Mouse (Mus musculus): ENCODE data around the gene Skap2. TPM values are rescaled to one million over a fixed set of nuclear protein-coding genes. Genes with fewer than 3 reads are reported as not detected.

The Skap2 gene
- polyA plus RNA-seq, 1 experiment from 2014 or later = 10.6 TPM

GRCm38 (mm10) chr6:51860300-51860699 is 152.0 kb downstream of the Skap2 start:
- no peaks in the 10 kb centered on the region for H3K9me3 ChIP-seq
- H3K4me3 ChIP-seq = no peak overlapping the region
- H3K4me1 ChIP-seq = 0 out of 2 replicates have a peak, but pooled peaks cover 6% of the 10 kb centered on the region
- H3K36me3 ChIP-seq = no peaks in the 10 kb centered on the region
- 0 out of 2 replicates have a peak overlapping the region, but pooled peaks have one; percentile 36 for H3K9ac ChIP-seq
- H3K27ac ChIP-seq = no peak overlapping the region
- peaks cover 17% of the 10 kb centered on the region; the same call in 1 of the 2 replicates for H3K27me3 ChIP-seq
- no peak for ATAC-seq (ENCODE audit: insufficient number of reproducible peaks, insufficient read depth, low FRiP score, low TSS enrichment, low read depth)
- WGBS = 6% methylated on average over 8 of the region's 8 CpGs
- H3K4me2 ChIP-seq = peak overlapping the region; percentile 33; the same call in 1 of the 2 replicates

GRCm38 (mm10) chr6:51857821-51858220 is 154.5 kb downstream of the Skap2 start:
- ATAC-seq (ENCODE audit: insufficient number of reproducible peaks, insufficient read depth, low FRiP score, low TSS enrichment, low read depth) = 0 out of 2 replicates have a peak, but pooled peaks have one; percentile 76
- H3K4me2 ChIP-seq = peak overlapping the region; percentile 30
- H3K27ac ChIP-seq = no peak overlapping the region
- no peak overlapping the region for H3K9ac ChIP-seq
- H3K4me1 ChIP-seq = 0 out of 2 replicates have a peak, but pooled peaks cover 6% of the 10 kb centered on the region
- no peak overlapping the region for H3K4me3 ChIP-seq
- WGBS = under 1% methylated on average over 11 of the region's 11 CpGs
- no peaks in the 10 kb centered on the region for H3K9me3 ChIP-seq
- no peaks in the 10 kb centered on the region for H3K36me3 ChIP-seq
- H3K27me3 ChIP-seq = peaks cover 20% of the 10 kb centered on the region

GRCm38 (mm10) chr6:51853291-51853690 is 159.1 kb downstream of the Skap2 start:
- no peak overlapping the region for H3K27ac ChIP-seq
- no peaks in the 10 kb centered on the region for H3K9me3 ChIP-seq
- WGBS = 69% methylated on average over 3 of the region's 3 CpGs
- no peaks in the 10 kb centered on the region for H3K36me3 ChIP-seq
- peaks cover 13% of the 10 kb centered on the region; the same call in 1 of the 2 replicates for H3K4me1 ChIP-seq
- H3K4me3 ChIP-seq = no peak overlapping the region
- peaks cover 30% of the 10 kb centered on the region for H3K27me3 ChIP-seq
- H3K4me2 ChIP-seq = no peak overlapping the region
- H3K9ac ChIP-seq = no peak overlapping the region
- ATAC-seq (ENCODE audit: insufficient number of reproducible peaks, insufficient read depth, low FRiP score, low TSS enrichment, low read depth) = no peak

- Histone ChIP-seq H3K27me3 (peaks cover 36% of the 10 kb centered on the region), H3K27ac (no peak overlapping the region), H3K4me2 (no peak overlapping the region), H3K4me1 (peaks cover 13% of the 10 kb centered on the region; the same call in 1 of the 2 replicates), H3K9me3 (no peaks in the 10 kb centered on the region), H3K36me3 (no peaks in the 10 kb centered on the region), H3K4me3 (no peak overlapping the region), H3K9ac (no peak overlapping the region)
- ATAC-seq (ENCODE audit: insufficient number of reproducible peaks, insufficient read depth, low FRiP score, low TSS enrichment, low read depth) = no peak
- 63% methylated on average over 4 of the region's 4 CpGs for WGBS
Measured at GRCm38 (mm10) chr6:51852643-51853042, 159.7 kb downstream of the Skap2 start.

GRCm38 (mm10) chr6:51851544-51851943 is 160.8 kb downstream of the Skap2 start:
- Histone ChIP-seq H3K4me2 (no peak overlapping the region), H3K4me3 (no peak overlapping the region), H3K36me3 (no peaks in the 10 kb centered on the region), H3K9me3 (no peaks in the 10 kb centered on the region), H3K27ac (no peak overlapping the region), H3K4me1 (peaks cover 13% of the 10 kb centered on the region; the same call in 1 of the 2 replicates), H3K9ac (no peak overlapping the region), H3K27me3 (peaks cover 47% of the 10 kb centered on the region)
- WGBS = 32% methylated on average over 7 of the region's 7 CpGs
- ATAC-seq (ENCODE audit: insufficient number of reproducible peaks, insufficient read depth, low FRiP score, low TSS enrichment, low read depth) = no peak

GRCm38 (mm10) chr6:51850030-51850817 is 162.1 kb downstream of the Skap2 start:
- 80% methylated on average over 13 of the region's 13 CpGs for WGBS
- Histone ChIP-seq H3K9me3 (no peaks in the 10 kb centered on the region), H3K36me3 (no peaks in the 10 kb centered on the region), H3K4me2 (no peak overlapping the region), H3K27me3 (peaks cover 55% of the 10 kb centered on the region), H3K4me1 (peaks cover 13% of the 10 kb centered on the region; the same call in 1 of the 2 replicates), H3K9ac (no peak overlapping the region), H3K27ac (no peak overlapping the region), H3K4me3 (no peak overlapping the region)
- no peak for ATAC-seq (ENCODE audit: insufficient number of reproducible peaks, insufficient read depth, low FRiP score, low TSS enrichment, low read depth)

- Histone ChIP-seq H3K4me1 (peaks cover 13% of the 10 kb centered on the region; the same call in 1 of the 2 replicates), H3K4me3 (no peak overlapping the region), H3K4me2 (peak overlapping the region; percentile 52; the same call in 1 of the 2 replicates), H3K27me3 (peaks cover 55% of the 10 kb centered on the region), H3K27ac (no peak overlapping the region), H3K9ac (no peak overlapping the region), H3K9me3 (no peaks in the 10 kb centered on the region), H3K36me3 (no peaks in the 10 kb centered on the region)
- whole genome bisulfite sequencing = 47% methylated on average over 10 of the region's 10 CpGs
- no peak for ATAC-seq (ENCODE audit: insufficient number of reproducible peaks, insufficient read depth, low FRiP score, low TSS enrichment, low read depth)
Measured at GRCm38 (mm10) chr6:51849561-51849960, 162.8 kb downstream of the Skap2 start.

- Histone ChIP-seq H3K36me3 (no peaks in the 10 kb centered on the region), H3K9me3 (no peaks in the 10 kb centered on the region), H3K9ac (no peak overlapping the region), H3K4me1 (0 out of 2 replicates have a peak, but pooled peaks cover 9% of the 10 kb centered on the region), H3K4me3 (no peak overlapping the region), H3K27me3 (peaks cover 31% of the 10 kb centered on the region), H3K4me2 (no peak overlapping the region), H3K27ac (no peak overlapping the region)
- 53% methylated on average over 11 of the region's 11 CpGs for WGBS
- no peak for ATAC-seq (ENCODE audit: insufficient number of reproducible peaks, insufficient read depth, low FRiP score, low TSS enrichment, low read depth)
Measured at GRCm38 (mm10) chr6:51844106-51844505, 168.2 kb downstream of the Skap2 start.

- Histone ChIP-seq H3K36me3 (no peaks in the 10 kb centered on the region), H3K27ac (no peak overlapping the region), H3K9ac (no peak overlapping the region), H3K4me2 (no peak overlapping the region), H3K4me3 (no peak overlapping the region), H3K27me3 (peaks cover 23% of the 10 kb centered on the region), H3K9me3 (no peaks in the 10 kb centered on the region), H3K4me1 (0 out of 2 replicates have a peak, but pooled peaks cover 4% of the 10 kb centered on the region)
- no peak for ATAC-seq (ENCODE audit: insufficient number of reproducible peaks, insufficient read depth, low FRiP score, low TSS enrichment, low read depth)
- 90% methylated on average over 9 of the region's 9 CpGs for WGBS
Measured at GRCm38 (mm10) chr6:51843081-51843480, 169.3 kb downstream of the Skap2 start.

GRCm38 (mm10) chr6:51838177-51838576 is 174.2 kb downstream of the Skap2 start:
- Histone ChIP-seq H3K4me3 (no peak overlapping the region), H3K27me3 (0 out of 2 replicates have a peak, but pooled peaks cover 3% of the 10 kb centered on the region), H3K4me1 (no peaks in the 10 kb centered on the region), H3K27ac (no peak overlapping the region), H3K9me3 (no peaks in the 10 kb centered on the region), H3K36me3 (no peaks in the 10 kb centered on the region), H3K4me2 (no peak overlapping the region), H3K9ac (no peak overlapping the region)
- 73% methylated on average over 3 of the region's 3 CpGs for WGBS
- no peak for ATAC-seq (ENCODE audit: insufficient number of reproducible peaks, insufficient read depth, low FRiP score, low TSS enrichment, low read depth)

- Histone ChIP-seq H3K27ac (no peak overlapping the region), H3K4me2 (no peak overlapping the region), H3K9ac (no peak overlapping the region), H3K4me1 (no peaks in the 10 kb centered on the region), H3K36me3 (no peaks in the 10 kb centered on the region), H3K9me3 (no peaks in the 10 kb centered on the region), H3K27me3 (0 out of 2 replicates have a peak, but pooled peaks cover 3% of the 10 kb centered on the region), H3K4me3 (no peak overlapping the region)
- WGBS = 55% methylated on average over 2 of the region's 2 CpGs
- no peak for ATAC-seq (ENCODE audit: insufficient number of reproducible peaks, insufficient read depth, low FRiP score, low TSS enrichment, low read depth)
Measured at GRCm38 (mm10) chr6:51833362-51833761, 179.0 kb downstream of the Skap2 start.

GRCm38 (mm10) chr6:51825621-51826021 is 186.7 kb downstream of the Skap2 start:
- Histone ChIP-seq H3K4me1 (no peaks in the 10 kb centered on the region), H3K27ac (no peak overlapping the region), H3K9me3 (no peaks in the 10 kb centered on the region), H3K4me3 (no peak overlapping the region), H3K36me3 (no peaks in the 10 kb centered on the region), H3K4me2 (no peak overlapping the region), H3K9ac (no peak overlapping the region), H3K27me3 (no peaks in the 10 kb centered on the region)
- no peak for ATAC-seq (ENCODE audit: insufficient number of reproducible peaks, insufficient read depth, low FRiP score, low TSS enrichment, low read depth)
- WGBS = 71% methylated on average over 4 of the region's 4 CpGs
